Mouse (Mus musculus): ENCODE data around the gene Lrmda. TPM values are rescaled to one million over a fixed set of nuclear protein-coding genes. Genes with fewer than 3 reads are reported as not detected.

The Lrmda gene
- polyA plus RNA-seq, 1 experiment from 2014 or later = 1.8 TPM

DNA sequence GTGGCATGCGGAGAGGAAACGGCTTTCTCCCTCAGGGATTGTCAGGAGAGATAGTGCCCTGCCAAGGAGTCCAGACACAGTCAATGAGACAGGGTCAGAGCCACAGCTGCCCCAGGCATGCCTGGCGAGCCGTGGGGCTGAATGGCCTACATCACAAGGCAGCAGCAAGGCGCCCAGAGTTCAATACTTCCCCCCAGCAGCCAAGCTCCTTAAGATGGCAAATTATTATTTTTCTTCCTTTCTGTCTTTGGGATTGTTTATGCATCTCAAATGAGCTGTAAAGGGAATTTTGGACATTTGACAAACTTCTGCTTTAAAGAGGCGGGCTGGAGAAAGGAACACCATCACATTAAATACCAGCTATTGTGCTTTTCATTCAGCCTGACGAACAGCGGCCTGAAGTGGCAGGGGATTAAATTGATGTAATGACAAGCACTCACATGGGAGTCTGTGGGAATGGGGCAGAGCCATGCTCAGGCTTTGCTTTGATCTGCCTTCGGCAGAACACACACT lies 338.5 kb downstream of the Lrmda start:
- H3K4me1 ChIP-seq (replicated peaks; ENCODE audit: control insufficient read depth, insufficient read depth, low read length) = no peaks in the 10 kb centered on the region
- H3K9me3 ChIP-seq (ENCODE audit: control insufficient read depth) = no peaks in the 10 kb centered on the region
- no peak overlapping the region for H3K9ac ChIP-seq (ENCODE audit: low read depth, low read length)
- no peaks in the 10 kb centered on the region for H3K36me3 ChIP-seq (ENCODE audit: control insufficient read depth, insufficient read depth)
- TF ChIP-seq CTCF (IDR thresholded peaks at IDR 0.05; ENCODE audit: low read depth) = no peak
- no peak overlapping the region for H3K4me3 ChIP-seq (ENCODE audit: low read depth, low read length)
- no peak overlapping the region for H3K27ac ChIP-seq (ENCODE audit: low read depth, low read length)
- 79% methylated on average over 9 of the region's 9 CpGs for WGBS
- no peaks in the 10 kb centered on the region for H3K27me3 ChIP-seq (replicated peaks; ENCODE audit: control insufficient read depth, insufficient read depth, low read length)
- no peak overlapping the region for H3K4me2 ChIP-seq (replicated peaks; ENCODE audit: low read depth)
- ATAC-seq = no peak

- 68% methylated on average over 6 of the region's 6 CpGs for WGBS
- H3K9ac ChIP-seq (ENCODE audit: low read depth, low read length) = no peak overlapping the region
- H3K9me3 ChIP-seq (ENCODE audit: control insufficient read depth) = no peaks in the 10 kb centered on the region
- H3K36me3 ChIP-seq (ENCODE audit: control insufficient read depth, insufficient read depth) = no peaks in the 10 kb centered on the region
- H3K4me2 ChIP-seq (replicated peaks; ENCODE audit: low read depth) = no peak overlapping the region
- no peak for TF ChIP-seq CTCF (IDR thresholded peaks at IDR 0.05; ENCODE audit: low read depth)
- no peak for ATAC-seq
- H3K27me3 ChIP-seq (replicated peaks; ENCODE audit: control insufficient read depth, insufficient read depth, low read length) = no peaks in the 10 kb centered on the region
- no peaks in the 10 kb centered on the region for H3K4me1 ChIP-seq (replicated peaks; ENCODE audit: control insufficient read depth, insufficient read depth, low read length)
- no peak overlapping the region for H3K27ac ChIP-seq (ENCODE audit: low read depth, low read length)
- H3K4me3 ChIP-seq (ENCODE audit: low read depth, low read length) = no peak overlapping the region
Measured at GRCm38 (mm10) chr14:22364010-22364748, 344.7 kb downstream of the Lrmda start.

DNA sequence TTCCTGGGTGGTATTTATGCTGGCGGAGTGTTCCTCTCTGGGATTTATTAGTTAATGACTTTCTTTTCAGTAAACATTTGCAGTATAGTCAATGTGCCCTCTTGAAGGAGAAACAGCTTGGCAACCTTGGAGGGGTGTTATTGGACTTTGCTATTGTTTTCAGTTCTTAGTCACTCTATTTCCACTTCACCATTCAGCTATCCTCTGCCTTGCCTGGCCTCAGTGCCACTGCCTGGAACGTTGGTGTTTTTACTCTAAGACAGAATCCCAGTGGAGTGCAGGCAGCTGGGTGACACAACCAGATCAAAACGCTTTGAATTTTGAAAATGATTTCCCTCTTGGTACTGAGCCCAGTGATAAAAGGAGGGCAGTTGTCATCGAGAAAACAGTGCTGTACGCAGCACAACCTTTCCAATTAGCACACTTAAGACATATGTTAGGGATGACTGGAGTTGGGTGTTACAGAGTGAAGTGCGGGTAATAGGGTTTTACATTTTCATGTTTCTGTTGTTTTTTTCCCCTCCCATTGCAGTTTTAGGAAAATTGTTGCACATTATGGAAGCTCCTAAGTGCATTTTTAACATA lies 345.4 kb downstream of the Lrmda start:
- no peaks in the 10 kb centered on the region for H3K9me3 ChIP-seq (ENCODE audit: control insufficient read depth)
- H3K4me2 ChIP-seq (replicated peaks; ENCODE audit: low read depth) = no peak overlapping the region
- WGBS = 51% methylated on average over 6 of the region's 6 CpGs
- H3K9ac ChIP-seq (ENCODE audit: low read depth, low read length) = no peak overlapping the region
- no peak for ATAC-seq
- no peak overlapping the region for H3K4me3 ChIP-seq (ENCODE audit: low read depth, low read length)
- no peaks in the 10 kb centered on the region for H3K36me3 ChIP-seq (ENCODE audit: control insufficient read depth, insufficient read depth)
- no peaks in the 10 kb centered on the region for H3K27me3 ChIP-seq (replicated peaks; ENCODE audit: control insufficient read depth, insufficient read depth, low read length)
- H3K27ac ChIP-seq (ENCODE audit: low read depth, low read length) = no peak overlapping the region
- no peak for TF ChIP-seq CTCF (IDR thresholded peaks at IDR 0.05; ENCODE audit: low read depth)
- no peaks in the 10 kb centered on the region for H3K4me1 ChIP-seq (replicated peaks; ENCODE audit: control insufficient read depth, insufficient read depth, low read length)

GRCm38 (mm10) chr14:22367615-22368014 lies 348.1 kb downstream of the Lrmda start:
- 84% methylated on average over 4 of the region's 4 CpGs for WGBS
- Histone ChIP-seq H3K9me3 (ENCODE audit: control insufficient read depth) (no peaks in the 10 kb centered on the region), H3K27me3 (replicated peaks; ENCODE audit: control insufficient read depth, insufficient read depth, low read length) (no peaks in the 10 kb centered on the region), H3K4me1 (replicated peaks; ENCODE audit: control insufficient read depth, insufficient read depth, low read length) (no peaks in the 10 kb centered on the region), H3K4me2 (replicated peaks; ENCODE audit: low read depth) (no peak overlapping the region), H3K4me3 (ENCODE audit: low read depth, low read length) (no peak overlapping the region), H3K27ac (ENCODE audit: low read depth, low read length) (no peak overlapping the region), H3K9ac (ENCODE audit: low read depth, low read length) (no peak overlapping the region), H3K36me3 (ENCODE audit: control insufficient read depth, insufficient read depth) (no peaks in the 10 kb centered on the region)
- ATAC-seq = no peak
- no peak for TF ChIP-seq CTCF (IDR thresholded peaks at IDR 0.05; ENCODE audit: low read depth)

DNA sequence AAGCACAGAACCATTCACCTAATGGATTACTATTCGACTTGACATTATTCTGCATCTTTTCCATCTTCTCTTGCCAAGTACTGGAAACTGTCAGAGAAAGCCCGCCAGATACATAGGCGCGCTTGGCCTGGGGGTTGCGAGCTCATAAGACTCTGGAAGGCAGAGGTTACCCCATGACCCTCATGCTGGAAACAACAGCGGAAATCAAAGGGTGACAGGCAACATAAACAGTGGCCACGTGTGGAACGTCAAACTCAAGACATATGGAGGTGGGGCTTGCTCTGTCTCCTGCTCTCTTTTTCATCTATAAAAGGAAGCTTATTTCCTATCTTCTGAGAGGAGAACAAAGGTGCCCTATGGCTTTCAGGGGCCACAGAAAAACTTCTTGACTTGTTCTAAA lies 351.6 kb downstream of the Lrmda start:
- Histone ChIP-seq H3K9me3 (ENCODE audit: control insufficient read depth) (no peaks in the 10 kb centered on the region), H3K4me3 (ENCODE audit: low read depth, low read length) (no peak overlapping the region), H3K27me3 (replicated peaks; ENCODE audit: control insufficient read depth, insufficient read depth, low read length) (no peaks in the 10 kb centered on the region), H3K9ac (ENCODE audit: low read depth, low read length) (no peak overlapping the region), H3K27ac (ENCODE audit: low read depth, low read length) (no peak overlapping the region), H3K4me1 (replicated peaks; ENCODE audit: control insufficient read depth, insufficient read depth, low read length) (no peaks in the 10 kb centered on the region), H3K4me2 (replicated peaks; ENCODE audit: low read depth) (no peak overlapping the region), H3K36me3 (ENCODE audit: control insufficient read depth, insufficient read depth) (no peaks in the 10 kb centered on the region)
- TF ChIP-seq CTCF (IDR thresholded peaks at IDR 0.05; ENCODE audit: low read depth) = no peak
- WGBS = 57% methylated on average over 8 of the region's 8 CpGs
- ATAC-seq = no peak

DNA sequence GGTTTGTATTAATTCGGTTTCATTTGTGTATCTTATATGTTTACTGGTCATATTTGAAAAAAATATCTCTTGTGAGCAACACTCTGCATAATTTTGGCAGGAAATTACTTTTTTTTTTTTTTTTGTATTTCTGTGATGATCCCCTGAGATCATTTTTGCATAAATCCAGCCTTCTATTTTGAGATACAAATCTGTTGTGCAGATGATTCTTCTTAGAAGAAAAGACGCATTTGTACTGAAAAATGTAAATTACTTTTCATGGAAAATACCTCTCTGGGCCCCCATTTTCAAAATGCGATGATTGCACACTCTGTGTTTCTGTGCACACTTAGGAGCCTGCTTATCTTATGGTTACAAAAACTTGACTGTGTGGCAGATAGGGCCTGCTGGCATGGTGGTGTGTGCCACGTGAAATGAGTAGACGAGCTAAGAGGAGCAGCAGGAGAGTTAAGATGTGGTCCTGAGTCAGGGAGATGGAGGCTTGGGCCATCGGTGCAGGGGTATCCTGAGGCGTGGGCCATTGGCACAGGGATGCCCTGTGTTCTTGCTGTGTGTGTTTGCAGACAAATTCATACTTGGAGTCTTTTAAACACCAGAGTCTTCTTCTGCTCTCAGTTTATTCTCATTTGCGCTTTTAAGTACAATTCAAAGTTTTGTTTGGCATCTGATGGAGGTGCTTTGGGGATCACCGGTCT lies 353.3 kb downstream of the Lrmda start:
- WGBS = 80% methylated on average over 9 of the region's 9 CpGs

More for the DNA sequence above, 353.3 kb downstream of the Lrmda start:
- Histone ChIP-seq H3K9me3 (ENCODE audit: control insufficient read depth) (no peaks in the 10 kb centered on the region), H3K4me3 (ENCODE audit: low read depth, low read length) (no peak overlapping the region), H3K27me3 (replicated peaks; ENCODE audit: control insufficient read depth, insufficient read depth, low read length) (no peaks in the 10 kb centered on the region), H3K27ac (ENCODE audit: low read depth, low read length) (no peak overlapping the region), H3K9ac (ENCODE audit: low read depth, low read length) (no peak overlapping the region), H3K36me3 (ENCODE audit: control insufficient read depth, insufficient read depth) (no peaks in the 10 kb centered on the region), H3K4me1 (replicated peaks; ENCODE audit: control insufficient read depth, insufficient read depth, low read length) (no peaks in the 10 kb centered on the region), H3K4me2 (replicated peaks; ENCODE audit: low read depth) (no peak overlapping the region)
- TF ChIP-seq CTCF (IDR thresholded peaks at IDR 0.05; ENCODE audit: low read depth) = no peak
- ATAC-seq = no peak

Data from intestine, postnatal 0 days (tissue).